9 mouse cellular contexts compared by ENCODE assay signal in the genomic region with DNA sequence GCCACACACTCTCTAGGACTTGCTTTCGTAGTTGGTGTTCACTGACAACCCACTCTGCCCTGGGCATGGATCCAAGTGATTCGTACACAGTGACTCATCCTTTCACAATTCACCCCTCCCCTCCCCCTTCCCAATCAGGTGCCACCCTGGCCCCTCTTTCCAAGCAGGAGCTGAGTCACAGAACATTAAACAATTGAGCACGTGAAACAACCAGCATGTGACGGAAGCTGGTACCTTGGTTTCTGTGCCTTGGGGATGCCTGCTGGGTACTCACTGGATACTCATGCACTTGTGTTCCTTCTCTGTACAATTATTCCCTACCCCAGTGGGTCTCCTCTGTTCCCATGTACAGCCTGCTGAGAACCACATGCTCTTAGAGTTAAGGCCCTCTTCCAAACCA. TPM values are rescaled to one million over a fixed set of nuclear protein-coding genes. Genes with fewer than 3 reads are reported as not detected.
A peak's percentile ranks its signal among the peaks of the same experiment; 100 is the strongest.
DNase-seq lines count a peak whose midpoint lies in the region; ATAC-seq lines count a peak whose summit lies in the region.
"Had no signal": no experiment of that assay in that cellular context is flagged by ENCODE, and none has a peak within 500 bp of the region (broad histone marks: within the 10 kb centered on the region; RNA-seq: fewer than 3 reads in every experiment).

No protein-coding gene starts in this region.

- ATAC-seq in kidney, embryonic 14.5 days (ENCODE audit: low FRiP score, low TSS enrichment), result no peak
- no peak for ATAC-seq in hindbrain, embryonic 12.5 days (ENCODE audit: low FRiP score)
- ATAC-seq in hindbrain, embryonic 11.5 days (ENCODE audit: low FRiP score), result no peak

- H3K27me3 ChIP-seq in kidney, embryonic 14.5 days (ENCODE audit: control insufficient read depth, insufficient read depth, low read length), result no peaks in the 10 kb centered on the region
- no peaks in the 10 kb centered on the region for H3K27me3 ChIP-seq in hindbrain, embryonic 12.5 days
- no peaks in the 10 kb centered on the region for H3K27me3 ChIP-seq in hindbrain, embryonic 11.5 days (ENCODE audit: control insufficient read depth, insufficient read depth, low read length)
- H3K27me3 ChIP-seq in heart, embryonic 10.5 days (ENCODE audit: insufficient read depth, poor library complexity, severe bottlenecking), result no peaks in the 10 kb centered on the region

- DNase-seq in kidney, adult 18-20 months, result peak; percentile 4
- DNase-seq in adrenal gland, adult 8-10 months, result peak; percentile 42
- peak; percentile 58 to 61 for DNase-seq in frontal cortex, postnatal 36 days (ENCODE audit: low spot score in 2 of 2)
- peak; percentile 79 for DNase-seq in right cerebral cortex, adult 18-20 months
- DNase-seq in hindbrain, embryonic 11.5 days (ENCODE audit: low spot score), result no peak
- DNase-seq in heart, embryonic 10.5 days (ENCODE audit: low spot score), result no peak

- no peak overlapping the region for H3K4me3 ChIP-seq in kidney, embryonic 14.5 days (ENCODE audit: low read length)
- H3K4me3 ChIP-seq in hindbrain, embryonic 12.5 days, result no peak overlapping the region
- H3K4me3 ChIP-seq in hindbrain, embryonic 11.5 days (ENCODE audit: low read depth, low read length), result no peak overlapping the region
- no peak overlapping the region for H3K4me3 ChIP-seq in heart, embryonic 10.5 days
- H3K4me3 ChIP-seq: myocyte had no signal

- no peak overlapping the region for H3K4me2 ChIP-seq in kidney, embryonic 14.5 days (replicated peaks; ENCODE audit: low read depth, low read length)
- H3K4me2 ChIP-seq in hindbrain, embryonic 12.5 days (replicated peaks), result no peak overlapping the region
- no peak overlapping the region for H3K4me2 ChIP-seq in hindbrain, embryonic 11.5 days (replicated peaks; ENCODE audit: low read depth, low read length)

- no peaks in the 10 kb centered on the region for H3K9me3 ChIP-seq in kidney, embryonic 14.5 days (ENCODE audit: control insufficient read depth, low read length)
- no peaks in the 10 kb centered on the region for H3K9me3 ChIP-seq in hindbrain, embryonic 12.5 days (replicated peaks)
- no peaks in the 10 kb centered on the region for H3K9me3 ChIP-seq in hindbrain, embryonic 11.5 days (ENCODE audit: control insufficient read depth, low read length)
- no peaks in the 10 kb centered on the region for H3K9me3 ChIP-seq in heart, embryonic 10.5 days

- no peak overlapping the region for H3K27ac ChIP-seq in kidney, embryonic 14.5 days (ENCODE audit: low read depth, low read length)
- no peak overlapping the region for H3K27ac ChIP-seq in hindbrain, embryonic 12.5 days
- H3K27ac ChIP-seq in hindbrain, embryonic 11.5 days (ENCODE audit: low read depth, low read length), result no peak overlapping the region
- no peak overlapping the region for H3K27ac ChIP-seq in heart, embryonic 10.5 days

- H3K4me1 ChIP-seq in kidney, embryonic 14.5 days (ENCODE audit: control insufficient read depth, insufficient read depth, low read length), result no peaks in the 10 kb centered on the region
- no peaks in the 10 kb centered on the region for H3K4me1 ChIP-seq in hindbrain, embryonic 12.5 days
- H3K4me1 ChIP-seq in hindbrain, embryonic 11.5 days (replicated peaks; ENCODE audit: control insufficient read depth, insufficient read depth, low read length), result no peaks in the 10 kb centered on the region
- no peaks in the 10 kb centered on the region for H3K4me1 ChIP-seq in heart, embryonic 10.5 days

- no peak overlapping the region for H3K9ac ChIP-seq in kidney, embryonic 14.5 days (ENCODE audit: low read depth, low read length)
- no peak overlapping the region for H3K9ac ChIP-seq in hindbrain, embryonic 12.5 days
- H3K9ac ChIP-seq in hindbrain, embryonic 11.5 days (ENCODE audit: low read depth, low read length), result no peak overlapping the region

- no peaks in the 10 kb centered on the region for H3K36me3 ChIP-seq in kidney, embryonic 14.5 days (ENCODE audit: control insufficient read depth, insufficient read depth, low read length)
- no peaks in the 10 kb centered on the region for H3K36me3 ChIP-seq in hindbrain, embryonic 12.5 days
- no peaks in the 10 kb centered on the region for H3K36me3 ChIP-seq in hindbrain, embryonic 11.5 days (ENCODE audit: control insufficient read depth, insufficient read depth, low read length)
- no peaks in the 10 kb centered on the region for H3K36me3 ChIP-seq in heart, embryonic 10.5 days

- WGBS in kidney, embryonic 14.5 days, result 80% methylated on average over 4 of the region's 4 CpGs
- WGBS in hindbrain, embryonic 12.5 days, result 80% methylated on average over 4 of the region's 4 CpGs
- WGBS in hindbrain, embryonic 11.5 days, result 96% methylated on average over 4 of the region's 4 CpGs
- WGBS in heart, embryonic 10.5 days, result 78% methylated on average over 4 of the region's 4 CpGs

RNA-seq across cellular contexts. Expression of gene Fam19a5, which starts 53.0 kb away (rescaled TPM):
- 4.9 and 6.5 TPM in 2 replicates for polyA plus RNA-seq in kidney, embryonic 14.5 days (2014; fragmentation: Nextera tagmentation; extraction: Ambion mirVana)
- 10 to 100 TPM in 3 of 4 experiments, 1 to 10 TPM in 1; 8.8 to 14.8 (median 11.6) TPM for total RNA-seq in adrenal gland, adult 8-10 months (2022)
- polyA plus RNA-seq in hindbrain, embryonic 12.5 days (2016; fragmentation: Nextera tagmentation; extraction: Ambion mirVana), result 12.6 and 13.6 TPM in 2 replicates
- 8.4 and 9.6 TPM in 2 replicates for polyA plus RNA-seq in hindbrain, embryonic 11.5 days (2014; fragmentation: Nextera tagmentation; extraction: Ambion mirVana)
- 1.6 and 1.7 TPM in 2 replicates for polyA plus RNA-seq in heart, embryonic 10.5 days (2016; fragmentation: Nextera tagmentation; extraction: Ambion mirVana)

Comparison
In these comparisons a context has a peak if more than half of its experiments do, and no peak if none do; other contexts are left out.
1. DNase-seq: peak in kidney, adult 18-20 months (single experiment), adrenal gland, adult 8-10 months (single experiment), frontal cortex, postnatal 36 days (2 of 2) and right cerebral cortex, adult 18-20 months (single experiment); none in hindbrain, embryonic 11.5 days (single experiment) and heart, embryonic 10.5 days (single experiment).